16 mouse cellular contexts compared by ENCODE assay signal in genomic region chr4:135054353-135054752, GRCm38 (mm10).
A peak's percentile ranks its signal among the peaks of the same experiment; 100 is the strongest.
DNase-seq lines count a peak whose midpoint lies in the region; TF ChIP-seq lines count a peak whose summit lies in the region.
"Had no signal": no experiment of that assay in that cellular context is flagged by ENCODE, and none has a peak within 500 bp of the region (broad histone marks: within the 10 kb centered on the region; RNA-seq: fewer than 3 reads in every experiment).

No protein-coding gene starts in this region.

- H3K27ac ChIP-seq in MEL (ENCODE audit: control insufficient read depth, low read depth, low read length), result peak overlapping the region; percentile 36; the same call in 1 of the 2 replicates
- peak overlapping the region; percentile 15; the same call in 1 of the 2 replicates for H3K27ac ChIP-seq in embryonic facial prominence, embryonic 10.5 days (replicated peaks)
- H3K27ac ChIP-seq: embryonic facial prominence, embryonic 12.5 days; heart, embryonic 10.5 days; hindbrain, postnatal 0 days; layer of hippocampus, adult 2 months; midbrain, embryonic 10.5 days had no signal

- H3K27me3 ChIP-seq in MEL (ENCODE audit: control insufficient read depth in 1 of 2, insufficient read depth in 2 of 2, low read length in 2 of 2), result no peaks in the 10 kb centered on the region
- H3K27me3 ChIP-seq in embryonic facial prominence, embryonic 10.5 days (replicated peaks; ENCODE audit: low read depth, poor library complexity, severe bottlenecking), result peaks cover 6% of the 10 kb centered on the region; the same call in 1 of the 2 replicates
- H3K27me3 ChIP-seq: embryonic facial prominence, embryonic 12.5 days had no signal

- TF ChIP-seq EP300 in MEL (IDR thresholded peaks at IDR 0.05; ENCODE audit: low read depth in 1 of 2, low read length in 2 of 2), result no peak

- DNase-seq in lung, adult 18-20 months, result peak; percentile 10 to 13
- no peak for DNase-seq in lung, postnatal 25 days (ENCODE audit: low spot score)
- DNase-seq in MEL (ENCODE audit: low read depth, low spot score), result peak; percentile 69
- DNase-seq in embryonic facial prominence, embryonic 10.5 days (ENCODE audit: low spot score), result no peak
- DNase-seq in monocyte, adult 2 months (ENCODE audit: low read depth in 1 of 2, low spot score in 2 of 2), result peak; percentile 38 to 48
- DNase-seq in layer of hippocampus, adult 18-20 months (ENCODE audit: low spot score in 2 of 2), result no peak
- no peak for DNase-seq in embryo, embryonic 9.5 days (ENCODE audit: extremely low spot score)
- DNase-seq: adrenal gland, postnatal 14 days; cerebellum, postnatal 10 days; gastrocnemius, postnatal 25 days; heart, postnatal 14 days had no signal

- H3K9ac ChIP-seq in MEL (ENCODE audit: control insufficient read depth, low read depth, low read length, poor library complexity, severe bottlenecking), result peak overlapping the region; percentile 37
- H3K9ac ChIP-seq: embryonic facial prominence, embryonic 12.5 days had no signal

- H3K4me1 ChIP-seq in MEL (ENCODE audit: control insufficient read depth in 1 of 2, insufficient read depth in 2 of 2, low read length in 2 of 2), result peaks cover 3 to 9% of the 10 kb centered on the region in 2 experiments
- peaks cover 8% of the 10 kb centered on the region; the same call in 1 of the 2 replicates for H3K4me1 ChIP-seq in embryonic facial prominence, embryonic 10.5 days
- H3K4me1 ChIP-seq: embryonic facial prominence, embryonic 12.5 days; midbrain, embryonic 10.5 days had no signal

- H3K79me2 ChIP-seq in MEL (ENCODE audit: control insufficient read depth, insufficient read depth, low read length, poor library complexity), result no peaks in the 10 kb centered on the region

- H3K36me3 ChIP-seq in MEL (ENCODE audit: control insufficient read depth in 1 of 2, insufficient read depth in 2 of 2, low read length in 2 of 2), result peaks cover 0 to 4% of the 10 kb centered on the region in 2 experiments; a peak in 1 of 4 replicates
- no peaks in the 10 kb centered on the region for H3K36me3 ChIP-seq in embryonic facial prominence, embryonic 10.5 days (replicated peaks)
- H3K36me3 ChIP-seq: embryonic facial prominence, embryonic 12.5 days; heart, embryonic 10.5 days; midbrain, embryonic 10.5 days had no signal

- TF ChIP-seq CTCF in MEL (IDR thresholded peaks at IDR 0.05 in 2 of 3, conservative IDR thresholded peaks at IDR 0.05 in 1 of 3; ENCODE audit: control insufficient read depth in 1 of 3, insufficient read depth in 1 of 3, low read depth in 2 of 3, low read length in 3 of 3, poor library complexity in 1 of 3, severe bottlenecking in 1 of 3), result no peak

- no peak for TF ChIP-seq POLR2A in MEL (IDR thresholded peaks at IDR 0.05; ENCODE audit: control insufficient read depth in 1 of 2, insufficient read depth in 1 of 2, low read depth in 1 of 2, low read length in 2 of 2, poor library complexity in 1 of 2)

- H3K9me3 ChIP-seq in MEL (replicated peaks; ENCODE audit: insufficient read depth, low read length), result no peaks in the 10 kb centered on the region
- peaks cover 8% of the 10 kb centered on the region; the same call in 1 of the 2 replicates for H3K9me3 ChIP-seq in embryonic facial prominence, embryonic 10.5 days
- H3K9me3 ChIP-seq: embryonic facial prominence, embryonic 12.5 days; heart, embryonic 10.5 days; midbrain, embryonic 10.5 days had no signal

- WGBS in embryonic facial prominence, embryonic 10.5 days, result 83% methylated on average over 10 of the region's 10 CpGs

- no peak for TF ChIP-seq RAD21 in MEL (IDR thresholded peaks at IDR 0.05; ENCODE audit: low read depth, low read length)

- H3K4me3 ChIP-seq in MEL (ENCODE audit: control insufficient read depth in 1 of 2, insufficient read depth in 1 of 2, low read depth in 2 of 2, low read length in 2 of 2), result no peak overlapping the region
- no peak overlapping the region for H3K4me3 ChIP-seq in embryonic facial prominence, embryonic 10.5 days
- H3K4me3 ChIP-seq: embryonic facial prominence, embryonic 12.5 days; heart, embryonic 10.5 days; layer of hippocampus, adult 2 months; midbrain, embryonic 10.5 days had no signal

TF ChIP-seq in MEL, 35 proteins besides CTCF, POLR2A, EP300 and RAD21:
- TF ChIP-seq ZMIZ1 (IDR thresholded peaks at IDR 0.05; ENCODE audit: low read depth, low read length), result no peak
- TF ChIP-seq MYB (IDR thresholded peaks at IDR 0.05; ENCODE audit: low read depth, low read length), result no peak
- peak; percentile 50; the same call in 1 of the 2 replicates for TF ChIP-seq ELF1 (IDR thresholded peaks at IDR 0.05; ENCODE audit: low read depth, low read length)

Comparison
In these comparisons a context has a peak if more than half of its experiments do, and no peak if none do; other contexts are left out.
1. DNase-seq: peak in lung, adult 18-20 months (2 of 2), MEL (single experiment) and monocyte, adult 2 months (2 of 2); none in lung, postnatal 25 days (single experiment), embryonic facial prominence, embryonic 10.5 days (single experiment), layer of hippocampus, adult 18-20 months (0 of 2) and embryo, embryonic 9.5 days (single experiment).